Mouse (Mus musculus) midbrain, embryonic 10.5 days (tissue): Measurements from ENCODE around the gene Ucn3. TPM values are rescaled to one million over a fixed set of nuclear protein-coding genes. Genes with fewer than 3 reads are reported as not detected.

Source experiments
- microRNA-seq: library from miRNA; unstranded; fragments of <30 nt; microRNA quantifications from one replicate; pipeline ENCODE4, GENCODE M21; 2017
- polyA plus RNA-seq: library from polyadenylated mRNA; unstranded; fragments of >200 nt; fragmentation: Nextera tagmentation; extraction: Ambion mirVana; gene quantifications from 2 replicates; pipeline ENCODE4 v1.2.1, GENCODE M21; 2016

Gene Ucn3
- polyA plus RNA-seq, 1 experiment from 2014 or later: not detected

Small RNA genes lying within 50 kb of the gene (microRNA-seq; reads per million reads assigned to microRNA genes)
- gene Gm22460: not detected

Other genes with a start within 250 kb of the Ucn3 start
- not detected in 2 replicates for gene Calml3, start 141.0 kb downstream of the Ucn3 start, polyA plus RNA-seq
- gene Calm4, start 107.6 kb downstream of the Ucn3 start, polyA plus RNA-seq: not detected in 2 replicates
- gene Calm5, start 91.2 kb downstream of the Ucn3 start, polyA plus RNA-seq: not detected in 2 replicates
- 42.9 and 45.7 TPM in 2 replicates for gene Net1, start 27.1 kb downstream of the Ucn3 start, polyA plus RNA-seq
- not detected in 2 replicates for gene Tubal3, start 27.1 kb downstream of the Ucn3 start, polyA plus RNA-seq
- gene Akr1c14, start 103.7 kb upstream of the Ucn3 start, polyA plus RNA-seq: 0.15 and 0.33 TPM in 2 replicates
- gene Akr1c18, start 205.3 kb upstream of the Ucn3 start, polyA plus RNA-seq: not detected in 2 replicates
- gene Akr1c13, start 245.8 kb upstream of the Ucn3 start, polyA plus RNA-seq: 0.45 and 0.60 TPM in 2 replicates